ENCODE assay signal across 7 mouse cellular contexts in genomic region chr15:79322991-79323790, GRCm38 (mm10). TPM values are rescaled to one million over a fixed set of nuclear protein-coding genes. Genes with fewer than 3 reads are reported as not detected.
DNase-seq lines count a peak whose midpoint lies in the region; ATAC-seq and TF ChIP-seq lines count a peak whose summit lies in the region.

No protein-coding gene starts in this region.

- 50% methylated on average over 6 of the region's 6 CpGs for WGBS in limb, embryonic 13.5 days

- H3K4me2 ChIP-seq in limb, embryonic 13.5 days (replicated peaks): 0 out of 2 replicates have a peak overlapping the region, but pooled peaks have one; percentile 3
- H3K4me2 ChIP-seq in myocyte (ENCODE audit: low read depth): peak overlapping the region; percentile 1

- H3K4me1 ChIP-seq in limb, embryonic 13.5 days: peaks cover 48% of the 10 kb centered on the region

- no peak overlapping the region for H3K9ac ChIP-seq in limb, embryonic 13.5 days

- peak overlapping the region; percentile 59 for H3K27ac ChIP-seq in limb, embryonic 13.5 days

- peak; percentile 74 for DNase-seq in 3134 (ENCODE audit: extremely low read depth, insufficient read length, low spot score)
- DNase-seq in 416B (ENCODE audit: low read depth): peak; percentile 94
- DNase-seq in heart, postnatal 14 days: peak; percentile 85
- no peak for DNase-seq in embryo, embryonic 10.5 days (ENCODE audit: low spot score)

- H3K4me3 ChIP-seq in limb, embryonic 13.5 days: no peak overlapping the region
- no peak overlapping the region for H3K4me3 ChIP-seq in myocyte

- intact Hi-C loops in heart, postnatal 14 days (cut with DNase I): loop anchor here (2.0 kb wide), 1 partner anchor 26 kb away; no protein-coding TSS in a partner anchor

- peak; percentile 34 for ATAC-seq in common myeloid progenitor, adult 5-6 weeks (replicated peaks; ENCODE audit: low read depth, poor library complexity, severe bottlenecking)
- no peak for ATAC-seq in limb, embryonic 13.5 days (ENCODE audit: low FRiP score, low read depth)

- no peak for TF ChIP-seq POLR2A in myocyte (IDR thresholded peaks at IDR 0.05; ENCODE audit: insufficient read length, low read depth)

- peaks cover 10% of the 10 kb centered on the region for H3K79me2 ChIP-seq in myocyte (ENCODE audit: control insufficient read depth, insufficient read depth)

- H3K27me3 ChIP-seq in limb, embryonic 13.5 days: no peaks in the 10 kb centered on the region
- no peaks in the 10 kb centered on the region for H3K27me3 ChIP-seq in myocyte (ENCODE audit: control insufficient read depth, insufficient read depth, insufficient read length)

- no peaks in the 10 kb centered on the region for H3K9me3 ChIP-seq in limb, embryonic 13.5 days

- no peaks in the 10 kb centered on the region for H3K36me3 ChIP-seq in limb, embryonic 13.5 days
- no peaks in the 10 kb centered on the region for H3K36me3 ChIP-seq in myocyte (ENCODE audit: control insufficient read depth, insufficient read depth)

- no peak overlapping the region for H3ac ChIP-seq in myocyte (ENCODE audit: control insufficient read depth, insufficient read length)

TF ChIP-seq in myocyte, 11 proteins besides CTCF, POLR2A, EP300 and RAD21:
- TF ChIP-seq MYOD1 (IDR thresholded peaks at IDR 0.05; ENCODE audit: control insufficient read depth in 1 of 3, insufficient read length in 2 of 3, low read depth in 2 of 3): no peak
- TF ChIP-seq USF1 (IDR thresholded peaks at IDR 0.05; ENCODE audit: low read depth): no peak
- TF ChIP-seq MYOG (IDR thresholded peaks at IDR 0.05; ENCODE audit: control insufficient read depth in 1 of 3, insufficient read depth in 1 of 3, insufficient read length in 2 of 3, low read depth in 2 of 3): no peak
- no peak for TF ChIP-seq REST (IDR thresholded peaks at IDR 0.05; ENCODE audit: insufficient read depth, insufficient read length)
- no peak for TF ChIP-seq TCF12 (IDR thresholded peaks at IDR 0.05; ENCODE audit: insufficient read depth, poor library complexity, severe bottlenecking)
- TF ChIP-seq CEBPB (IDR thresholded peaks at IDR 0.05; ENCODE audit: insufficient read depth, poor library complexity, severe bottlenecking): no peak
- TF ChIP-seq TCF3 (IDR thresholded peaks at IDR 0.05; ENCODE audit: insufficient read length, low read depth): no peak
- no peak for TF ChIP-seq POLR2AphosphoS2 (IDR thresholded peaks at IDR 0.05; ENCODE audit: insufficient read length, low read depth)

RNA-seq across cellular contexts. Expression of gene Pla2g6, which starts 5.0 kb away (rescaled TPM):
- total RNA-seq in common myeloid progenitor, adult 5-6 weeks (2017): 7.8 and 16.9 TPM in 2 replicates
- total RNA-seq in heart, postnatal 14 days (2021): 10 to 100 TPM; 10.4 to 10.6 TPM
- 11.7 and 12.7 TPM in 2 replicates for polyA plus RNA-seq in limb, embryonic 13.5 days (2015; fragmentation: Nextera tagmentation; extraction: Ambion mirVana)
- 36.3 TPM for polyA plus RNA-seq in myocyte (2012; fragmentation: generic; extraction: Trizol)

RNA-seq across cellular contexts. Expression of gene Maff, which starts 23.2 kb away (rescaled TPM):
- 5.8 and 11.7 TPM in 2 replicates for total RNA-seq in common myeloid progenitor, adult 5-6 weeks (2017)
- 1 to 10 TPM; 6.2 to 6.9 TPM for total RNA-seq in heart, postnatal 14 days (2021)
- 2.2 and 2.4 TPM in 2 replicates for polyA plus RNA-seq in limb, embryonic 13.5 days (2015; fragmentation: Nextera tagmentation; extraction: Ambion mirVana)
- 15.6 TPM for polyA plus RNA-seq in myocyte (2012; fragmentation: generic; extraction: Trizol)

RNA-seq across cellular contexts. Expression of gene Baiap2l2, which starts 37.9 kb away (rescaled TPM):
- total RNA-seq in common myeloid progenitor, adult 5-6 weeks (2017): not detected in 2 replicates
- under 1 TPM; 0.45 to 0.49 TPM for total RNA-seq in heart, postnatal 14 days (2021)
- 8.8 and 11.7 TPM in 2 replicates for polyA plus RNA-seq in limb, embryonic 13.5 days (2015; fragmentation: Nextera tagmentation; extraction: Ambion mirVana)
- polyA plus RNA-seq in myocyte (2012; fragmentation: generic; extraction: Trizol): 1.7 TPM
